Mouse (Mus musculus) embryonic stem cell, embryonic (primary cell): ENCODE data around the gene Bst1.

ENCODE experiments used
- CTCF ChIA-PET, 4 experiments: fragments of 300-600 bp in 2 of 4; fragments of 350-600 bp in 2 of 4; sonication (Branson Sonifier 250); formaldehyde crosslinking; loops; one replicate each; lab custom pipeline; 2022; ENCODE audit warnings: inconsistent platforms in 2 of 4; lab: Charles Lee
- POLR2A ChIA-PET, 4 experiments: fragments of 300-600 bp in 2 of 4; fragments of 350-600 bp in 2 of 4; sonication (Branson Sonifier 250); formaldehyde crosslinking; loops; one replicate each; lab custom pipeline; 2022; ENCODE audit warnings: antibody characterized with exemption in 4 of 4, inconsistent platforms in 1 of 4; lab: Charles Lee

The Bst1 gene

GRCm38 (mm10) chr5:43818695-43819094 is at the start of gene Bst1:
Gene Bst1 (plus strand): TSS chr5:43818885.
- ChIA-PET POLR2A (interaction anchor here in 3 of 4 experiments (1.2 to 3.5 kb wide), 4 partner anchors 9 to 36 kb away, joined by 3 to 8 read pairs (median 7); no protein-coding TSS in a partner anchor), CTCF (interaction anchor here in 1 of 4 experiments (0.6 kb wide), 1 partner anchor 1988 kb away, joined by 4 read pairs; no protein-coding TSS in a partner anchor)

- ChIA-PET CTCF (interaction anchor here in 1 of 4 experiments (0.6 kb wide), 1 partner anchor 419 kb away, joined by 5 read pairs; no protein-coding TSS in a partner anchor), POLR2A (interaction anchor here in 2 of 4 experiments (0.8 to 7.8 kb wide), 3 partner anchors 11 kb away, joined by 3 to 49 read pairs (median 5); no protein-coding TSS in a partner anchor)
Measured at GRCm38 (mm10) chr5:43770618-43771354, 47.9 kb upstream of the Bst1 start.

- ChIA-PET POLR2A (interaction anchor here in 2 of 4 experiments (1.3 to 7.8 kb wide), 3 partner anchors 9 to 12 kb away, joined by 3 to 49 read pairs (median 5); no protein-coding TSS in a partner anchor), CTCF (interaction anchor here in 1 of 4 experiments (0.6 kb wide), 1 partner anchor 418 kb away, joined by 5 read pairs; no protein-coding TSS in a partner anchor)
Measured at GRCm38 (mm10) chr5:43771555-43771954, 47.1 kb upstream of the Bst1 start.

- CTCF ChIA-PET = no interaction called here
- POLR2A ChIA-PET = interaction anchor here in 3 of 4 experiments (0.6 to 1.1 kb wide), 4 partner anchors 20 to 69 kb away, joined by 3 to 4 read pairs (median 3); no protein-coding TSS in a partner anchor
Measured at GRCm38 (mm10) chr5:43776407-43776806, 42.3 kb upstream of the Bst1 start.

GRCm38 (mm10) chr5:43776993-43777392 is 41.7 kb upstream of the Bst1 start:
- CTCF ChIA-PET = no interaction called here
- POLR2A ChIA-PET = interaction anchor here in 3 of 4 experiments (0.6 to 1.2 kb wide), 5 partner anchors 8 to 94 kb away, joined by 3 to 4 read pairs (median 3); no protein-coding TSS in a partner anchor

- CTCF ChIA-PET = no interaction called here
- POLR2A ChIA-PET = interaction anchor here in 1 of 4 experiments (0.9 kb wide), 1 partner anchor 22 kb away, joined by 3 read pairs; no protein-coding TSS in a partner anchor
Measured at GRCm38 (mm10) chr5:43778583-43778982, 40.1 kb upstream of the Bst1 start.

GRCm38 (mm10) chr5:43781423-43781976 is 37.2 kb upstream of the Bst1 start:
- ChIA-PET CTCF (interaction anchor here in 1 of 4 experiments (0.8 kb wide), 1 partner anchor 109 kb away, joined by 3 read pairs; no protein-coding TSS in a partner anchor), POLR2A (interaction anchor here (0.6 to 5.8 kb wide), 34 partner anchors 9 to 444 kb away, joined by 3 to 49 read pairs (median 4); partner anchors contain the start of genes Fbxl5 (in 2 of the 4) and Tapt1 (in 1 of the 4))

GRCm38 (mm10) chr5:43781977-43782930 is 36.4 kb upstream of the Bst1 start:
- POLR2A ChIA-PET = interaction anchor here (0.6 to 5.8 kb wide), 51 partner anchors 8 to 732 kb away, joined by 3 to 49 read pairs (median 4); partner anchors contain the start of genes Fbxl5 (in 2 of the 4) and Tapt1 (in 1 of the 4)
- CTCF ChIA-PET = interaction anchor here in 1 of 4 experiments (0.6 to 0.8 kb wide), 2 partner anchors 110 to 629 kb away, joined by 3 to 4 read pairs; no protein-coding TSS in a partner anchor

GRCm38 (mm10) chr5:43783996-43784395 is 34.7 kb upstream of the Bst1 start:
- POLR2A ChIA-PET = interaction anchor here in 2 of 4 experiments (1.6 to 5.8 kb wide), 7 partner anchors 13 to 30 kb away, joined by 8 to 49 read pairs (median 18); no protein-coding TSS in a partner anchor
- CTCF ChIA-PET = no interaction called here

GRCm38 (mm10) chr5:43786607-43787006 is 32.1 kb upstream of the Bst1 start:
- POLR2A ChIA-PET = interaction anchor here in 1 of 4 experiments (0.7 to 2.2 kb wide), 3 partner anchors 14 to 21 kb away, joined by 3 to 6 read pairs (median 3); no protein-coding TSS in a partner anchor
- CTCF ChIA-PET = no interaction called here

- ChIA-PET CTCF (no interaction called here), POLR2A (interaction anchor here in 1 of 4 experiments (0.5 kb wide), 1 partner anchor 1733 kb away, joined by 3 read pairs; no protein-coding TSS in a partner anchor)
Measured at GRCm38 (mm10) chr5:43787976-43788752, 30.5 kb upstream of the Bst1 start.

- ChIA-PET CTCF (no interaction called here), POLR2A (interaction anchor here in 2 of 4 experiments (1.0 to 2.2 kb wide), 2 partner anchors 9 to 16 kb away, joined by 4 to 5 read pairs; no protein-coding TSS in a partner anchor)
Measured at GRCm38 (mm10) chr5:43792354-43792753, 26.3 kb upstream of the Bst1 start.

- CTCF ChIA-PET = no interaction called here
Measured at GRCm38 (mm10) chr5:43799530-43799929, 19.2 kb upstream of the Bst1 start.

GRCm38 (mm10) chr5:43800700-43801099 is 18.0 kb upstream of the Bst1 start:
- CTCF ChIA-PET = interaction anchor here in 1 of 4 experiments (0.5 kb wide), 1 partner anchor 96 kb away, joined by 5 read pairs; no protein-coding TSS in a partner anchor

More at GRCm38 (mm10) chr5:43799530-43799929, 19.2 kb upstream of the Bst1 start:
- POLR2A ChIA-PET = interaction anchor here in 2 of 4 experiments (0.9 to 1.4 kb wide), 2 partner anchors 8 to 17 kb away, joined by 3 read pairs; no protein-coding TSS in a partner anchor

GRCm38 (mm10) chr5:43801253-43801652 is 17.4 kb upstream of the Bst1 start:
- ChIA-PET CTCF (no interaction called here), POLR2A (interaction anchor here in 3 of 4 experiments (0.9 to 1.7 kb wide), 6 partner anchors 9 to 68 kb away, joined by 3 to 12 read pairs (median 4); partner anchors contain the start of gene Cd38 (in 1 of the 3))

More at GRCm38 (mm10) chr5:43800700-43801099, 18.0 kb upstream of the Bst1 start:
- POLR2A ChIA-PET = interaction anchor here in 3 of 4 experiments (0.9 to 1.7 kb wide), 6 partner anchors 9 to 68 kb away, joined by 3 to 12 read pairs (median 4); partner anchors contain the start of gene Cd38 (in 1 of the 3)

- ChIA-PET POLR2A (interaction anchor here in 2 of 4 experiments (1.6 to 2.3 kb wide), 2 partner anchors 19 to 67 kb away, joined by 5 to 6 read pairs; partner anchors contain the start of gene Cd38 (in 1 of the 2)), CTCF (no interaction called here)
Measured at GRCm38 (mm10) chr5:43801798-43802197, 16.9 kb upstream of the Bst1 start.
